Mouse (Mus musculus) megakaryocyte-erythroid progenitor cell, adult 5-6 weeks (primary cell): ENCODE results near the gene Aqp8. TPM values are rescaled to one million over a fixed set of nuclear protein-coding genes. Genes with fewer than 3 reads are reported as not detected.

Experiments used
- ATAC-seq: replicated peaks from 2 replicates; pipeline ENCODE4 v1.8.0; 2016; ENCODE audit warnings: mild to moderate bottlenecking, inconsistent platforms; ENCODE audit not compliant: severe bottlenecking, poor library complexity, low FRiP score, low TSS enrichment
- total RNA-seq, 2 experiments: library from RNA; stranded (forward) in 1 of 2; stranded (reverse) in 1 of 2; fragments of 200-1000, 215-1000 nt in 1 of 2; fragments of >200 nt in 1 of 2; fragmentation: Nextera tagmentation in 1 of 2; gene quantifications; 2 replicates each; pipeline ENCODE4 v1.2.3; 2014 to 2017

Aqp8 gene
- total RNA-seq, 2 experiments from 2014 or later, result not detected

DNA sequence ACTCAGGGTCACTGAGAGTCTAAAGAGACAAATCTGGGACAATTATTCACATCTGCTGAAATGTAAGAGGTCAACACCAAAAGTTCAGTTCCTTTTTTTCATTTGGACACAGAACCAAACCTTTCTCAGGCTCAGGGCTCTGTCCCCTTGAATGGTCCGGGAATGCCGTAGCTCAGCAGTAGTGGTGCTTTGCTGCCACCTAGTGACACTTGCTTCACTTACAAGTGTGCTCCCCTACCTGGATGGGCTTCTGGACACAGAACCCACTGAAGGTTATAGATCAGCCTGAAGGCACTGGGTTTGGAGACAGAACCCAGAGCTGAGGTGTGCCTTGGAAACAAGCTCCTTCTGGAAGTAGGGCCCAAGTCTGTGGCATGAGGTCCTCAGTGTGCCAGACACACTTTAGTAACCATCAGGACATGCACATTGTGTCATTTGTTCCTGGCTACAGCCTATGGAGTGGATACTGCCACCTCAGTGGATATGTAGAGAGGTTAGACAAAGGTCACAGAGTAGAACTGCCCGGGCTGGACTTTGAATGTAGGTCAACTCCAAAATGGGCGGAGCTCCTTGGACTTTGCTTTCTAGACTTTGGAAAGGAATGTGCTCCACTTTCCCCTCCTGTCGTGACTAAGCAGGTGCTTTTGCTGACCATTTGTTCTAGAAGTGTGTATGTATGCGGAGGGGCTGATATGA is 3.7 kb downstream of the Aqp8 start:
- ATAC-seq, result 0 out of 2 replicates have a peak, but pooled peaks have one; percentile 17

DNA sequence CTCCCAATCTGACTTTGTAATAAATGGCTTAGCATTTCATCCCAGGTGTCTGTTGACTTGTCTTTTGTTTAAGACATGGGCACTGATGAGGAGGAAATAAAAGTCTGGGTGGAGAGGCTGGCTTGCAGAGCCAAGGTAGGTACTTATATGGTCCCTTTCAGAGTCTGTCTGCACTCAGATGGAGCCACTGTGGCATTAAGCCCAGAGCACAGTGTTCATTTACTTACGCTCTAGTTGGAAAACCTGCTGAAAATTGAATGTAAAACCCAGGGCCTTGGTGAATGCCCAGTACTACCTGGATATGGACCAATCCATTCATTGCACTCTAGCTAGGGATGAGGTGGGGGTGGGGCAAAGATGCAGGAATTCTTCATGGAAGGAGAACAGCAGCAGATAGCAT is 5.9 kb downstream of the Aqp8 start:
- ATAC-seq, result no peak

GRCm38 (mm10) chr7:123487703-123488102 is 25.6 kb downstream of the Aqp8 start:
- no peak for ATAC-seq

DNA sequence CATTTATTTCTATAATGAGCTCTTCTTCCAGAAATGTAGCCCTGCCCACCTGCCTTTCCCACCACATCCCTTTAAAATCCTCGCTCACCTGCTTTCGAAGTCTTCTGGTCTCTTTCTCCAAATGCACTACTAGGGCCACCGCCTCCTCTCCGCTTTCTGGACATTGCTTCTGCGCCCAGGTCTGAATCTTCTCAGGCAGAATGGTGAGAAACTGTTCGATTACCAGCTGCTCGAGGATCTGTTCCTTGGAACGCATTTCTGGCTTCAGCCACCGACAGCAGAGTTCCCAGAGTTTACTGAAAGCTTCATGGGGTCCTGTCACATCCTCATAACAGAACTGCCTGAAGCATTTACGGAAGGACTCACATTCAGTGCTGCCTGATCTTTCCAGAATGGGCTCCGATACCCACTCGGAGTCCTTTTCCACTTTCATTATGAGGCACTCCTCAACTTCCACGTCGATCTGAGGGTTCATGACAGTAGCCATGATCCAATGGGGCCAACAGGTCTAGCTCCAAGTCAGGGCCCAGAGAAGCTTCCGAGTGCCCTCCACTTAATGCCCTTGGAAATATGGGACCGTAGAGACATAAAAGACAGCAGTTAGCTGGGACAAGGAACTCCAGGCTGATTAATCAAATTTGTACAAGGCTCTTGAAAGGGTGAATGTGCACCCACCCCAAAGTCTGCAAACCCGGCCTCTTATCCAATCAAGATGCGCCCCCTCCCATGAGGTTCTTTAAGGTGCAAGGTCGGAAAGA is 37.6 kb downstream of the Aqp8 start:
- no peak for ATAC-seq

DNA sequence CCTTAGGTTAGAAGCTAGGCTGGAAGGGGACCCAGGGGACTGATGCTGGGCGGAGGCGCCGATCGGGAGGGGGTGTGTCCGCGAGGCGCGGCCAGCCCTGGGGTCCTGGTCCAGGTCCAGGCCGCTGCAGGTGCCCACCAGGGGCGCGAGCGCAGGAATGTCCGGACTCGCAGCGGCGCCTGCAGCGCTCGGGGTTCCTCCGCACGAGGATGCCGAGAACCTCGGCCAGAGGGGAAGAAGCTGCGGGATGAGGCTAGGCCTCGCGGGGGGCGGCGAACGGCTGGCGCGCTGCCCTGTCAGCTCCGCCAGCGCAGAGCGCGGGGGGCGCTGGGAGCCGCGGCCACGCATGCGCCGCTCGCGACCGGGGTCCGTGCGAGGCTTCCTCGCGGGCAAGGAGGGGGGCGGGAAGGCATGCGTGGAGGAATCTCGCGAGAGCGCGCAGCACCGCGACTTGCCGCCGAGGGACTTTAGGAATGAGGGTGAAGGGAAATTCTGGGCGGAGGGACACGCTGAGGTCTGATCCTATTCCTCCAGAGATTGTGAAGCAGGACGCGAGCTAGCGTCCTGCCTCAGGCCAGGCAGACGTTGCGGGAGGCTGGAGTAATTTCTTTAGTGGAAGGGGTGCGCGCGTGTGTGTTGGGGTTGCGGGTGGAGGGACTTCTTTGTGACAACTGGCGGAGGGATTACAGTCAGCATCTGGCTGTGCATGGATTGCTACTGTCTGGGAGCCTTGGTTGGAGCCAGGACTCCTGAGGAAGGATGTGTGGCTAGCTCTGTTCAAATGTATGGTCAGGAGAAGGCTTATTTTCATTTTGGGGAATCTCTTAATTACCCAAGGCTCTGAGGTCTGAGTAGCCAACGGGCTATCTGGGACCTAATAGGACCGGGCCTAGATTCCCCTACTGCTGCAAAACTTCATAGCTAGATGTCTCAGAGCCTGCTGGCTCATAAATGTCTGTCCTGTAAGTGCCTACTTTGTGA is 38.4 kb downstream of the Aqp8 start, which contains the start of gene Zkscan2:
TSS of gene Zkscan2 (minus strand) at position 211 of the 981 bp plus-strand sequence.
- ATAC-seq, result 0 out of 2 replicates have a peak, but pooled peaks have one; percentile 18

DNA sequence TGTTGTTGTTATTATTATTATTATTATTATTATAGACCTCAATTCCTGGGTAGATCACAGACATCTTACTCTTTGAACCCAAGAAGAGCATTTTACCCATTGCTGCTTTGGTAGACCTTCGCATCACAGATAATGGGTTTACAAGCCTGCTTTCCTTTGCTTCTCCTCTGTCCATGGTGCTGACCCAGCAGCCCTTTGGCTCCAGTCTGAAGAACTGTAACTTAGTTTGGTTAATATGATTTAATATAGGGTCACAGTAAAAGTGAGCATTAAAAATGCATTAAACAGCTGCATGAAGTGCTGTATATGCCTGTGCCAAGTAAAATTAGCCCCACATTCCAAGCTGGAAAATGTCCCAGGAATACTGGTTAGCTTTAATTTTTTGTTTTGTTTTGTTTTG is 41.3 kb downstream of the Aqp8 start:
- no peak for ATAC-seq

DNA sequence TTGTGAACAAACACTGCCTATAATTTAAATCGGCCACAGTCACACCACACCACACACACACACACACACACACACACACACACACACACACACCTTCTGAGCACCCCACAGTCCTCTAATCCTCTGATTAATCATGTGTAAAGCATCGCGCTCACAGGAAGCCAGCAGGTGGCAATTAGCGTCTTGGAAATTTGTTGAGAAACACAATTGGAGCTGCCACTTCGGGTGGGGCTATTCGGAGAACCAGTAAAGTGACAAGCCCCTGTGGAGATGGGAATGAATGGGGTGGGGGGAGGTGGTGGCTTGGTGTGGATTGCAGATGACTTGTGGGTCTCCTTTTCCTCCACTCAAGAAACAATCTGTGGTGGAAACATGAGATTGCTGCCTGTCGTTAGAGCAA is 45.9 kb downstream of the Aqp8 start:
- ATAC-seq, result no peak

Other genes starting within 250 kb of the Aqp8 start
- not detected in 2 replicates for gene Slc5a11, start 247.5 kb upstream of the Aqp8 start, total RNA-seq (2014; fragmentation: Nextera tagmentation)
- not detected in 2 replicates for gene Slc5a11, start 247.5 kb upstream of the Aqp8 start, total RNA-seq (2017)
- 36.2 and 57.0 TPM in 2 replicates for gene Lcmt1, start 92.5 kb upstream of the Aqp8 start, total RNA-seq (2014; fragmentation: Nextera tagmentation)
- gene Lcmt1, start 92.5 kb upstream of the Aqp8 start, total RNA-seq (2017), result 42.8 and 43.3 TPM in 2 replicates
- gene Arhgap17, start 92.4 kb upstream of the Aqp8 start, total RNA-seq (2014; fragmentation: Nextera tagmentation), result 17.8 and 30.5 TPM in 2 replicates
- gene Arhgap17, start 92.4 kb upstream of the Aqp8 start, total RNA-seq (2017), result 12.6 and 16.5 TPM in 2 replicates
- not detected in 2 replicates for gene Zkscan2, start 38.2 kb downstream of the Aqp8 start, total RNA-seq (2014; fragmentation: Nextera tagmentation)
- not detected in 2 replicates for gene Zkscan2, start 38.2 kb downstream of the Aqp8 start, total RNA-seq (2017)